Comparison of ENCODE assay signal across 1 mouse cellular context in the genomic region with DNA sequence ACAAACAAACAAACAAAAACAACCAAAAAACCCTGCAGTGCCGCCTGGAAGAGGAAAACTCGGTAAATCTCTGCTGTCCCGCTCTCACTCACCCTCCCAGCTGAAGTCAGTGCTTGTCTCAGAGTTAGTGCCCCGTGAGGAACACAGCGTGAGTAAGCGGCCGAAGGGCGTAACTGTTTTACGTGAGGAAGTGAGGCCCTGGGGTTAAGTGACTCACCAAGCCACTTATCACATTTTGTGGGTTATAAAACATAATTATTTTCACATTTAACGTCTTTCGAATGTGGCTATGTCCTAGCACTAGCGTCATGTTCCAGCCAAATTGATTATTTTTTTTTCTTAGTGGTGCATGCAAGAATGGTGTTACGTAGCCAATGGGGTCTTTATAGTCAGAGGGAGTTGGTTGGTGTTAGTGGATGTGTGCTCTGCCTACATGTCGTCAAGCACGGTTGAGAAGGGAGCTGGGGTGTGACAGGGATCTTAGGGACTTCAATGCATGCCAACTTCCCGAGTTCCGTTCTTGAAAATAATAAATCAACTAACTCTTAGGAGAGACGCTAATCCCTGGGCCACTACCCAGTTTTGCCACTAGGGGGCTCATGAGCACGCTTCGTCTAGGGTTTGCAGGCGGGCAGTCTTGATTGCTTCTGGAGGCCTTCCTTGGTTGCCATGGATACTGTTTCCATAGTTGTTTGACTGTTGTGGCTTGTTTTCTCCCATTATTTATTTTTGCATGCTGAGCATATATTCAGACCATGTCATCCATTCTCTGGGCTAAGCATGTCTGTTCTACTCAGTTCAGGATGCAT.
TF ChIP-seq lines count a peak whose summit lies in the region.

No protein-coding gene starts in this region.

TF ChIP-seq in MEL, 35 proteins besides CTCF, POLR2A, EP300 and RAD21 (continued from another document):
- no peak for TF ChIP-seq TCF12 (IDR thresholded peaks at IDR 0.05; ENCODE audit: low read depth, low read length)
- peak; percentile 47; the same call in 1 of the 2 replicates for TF ChIP-seq MYC (IDR thresholded peaks at IDR 0.05; ENCODE audit: low read depth, low read length)
- TF ChIP-seq MAZ (IDR thresholded peaks at IDR 0.05; ENCODE audit: low read depth, low read length), result no peak
- no peak for TF ChIP-seq ZKSCAN1 (IDR thresholded peaks at IDR 0.05; ENCODE audit: low read depth, low read length)
- TF ChIP-seq GATA1 (IDR thresholded peaks at IDR 0.05; ENCODE audit: low read depth, low read length), result peak; percentile 43
- TF ChIP-seq NELFE (IDR thresholded peaks at IDR 0.05; ENCODE audit: low read depth, low read length), result no peak
- peak; percentile 81 for TF ChIP-seq RCOR1 (IDR thresholded peaks at IDR 0.05; ENCODE audit: low read depth, low read length)
- no peak for TF ChIP-seq USF1 (IDR thresholded peaks at IDR 0.05; ENCODE audit: low read depth, low read length)
TF ChIP-seq in MEL: peak in this region for 9.
